Mouse (Mus musculus) urinary bladder, postnatal 4 days (tissue): ENCODE measurements around the gene Tmem145.
"Not testable (repeated sequence)": the region's sequence is repeated elsewhere in the genome, so short reads cannot be mapped to it uniquely, and the experiment has no call there.

Experiments
- DNase-seq, 2 experiments: peaks; one replicate each; pipeline ENCODE4 v3.0.0; 2021 to 2022; ENCODE audit warnings: low spot score in 2 of 2

The Tmem145 gene

DNA sequence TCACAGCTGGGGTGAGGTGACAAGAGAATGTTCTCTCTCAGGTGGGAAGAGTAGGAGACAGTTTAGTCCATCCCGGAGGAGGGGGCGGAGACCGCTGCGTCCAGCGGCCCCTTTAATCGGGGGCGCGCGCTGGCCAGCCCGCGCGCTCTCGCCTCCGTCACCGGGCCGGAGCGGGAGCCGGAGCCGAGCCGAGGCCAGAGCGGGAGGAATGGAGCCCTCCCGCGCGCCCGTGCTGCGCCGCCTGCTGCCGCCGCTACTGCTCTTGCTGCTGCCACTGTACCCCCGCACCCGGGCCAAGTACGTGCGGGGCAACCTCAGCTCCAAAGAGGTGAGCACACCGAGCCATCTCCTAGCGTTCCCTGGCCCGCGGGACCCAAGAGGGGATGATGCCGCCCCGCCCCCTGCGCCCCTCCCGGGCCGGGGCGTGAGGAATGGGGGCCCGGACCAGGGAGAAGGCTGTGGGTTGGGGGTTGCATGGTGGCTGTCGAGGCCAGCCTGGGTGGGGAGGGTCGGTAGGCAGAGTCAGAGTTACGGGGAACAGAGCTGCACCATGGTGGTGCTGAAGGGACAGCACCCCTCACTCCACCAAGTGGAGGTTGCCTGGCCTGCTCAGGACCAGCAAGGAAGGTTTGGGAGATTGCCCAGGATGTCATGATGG, at the start of gene Tmem145:
Tmem145 (plus strand) TSS at position 151 of the 658 bp plus-strand sequence.
- DNase-seq, result peak in 1 of 2 experiments; percentile 28

DNA sequence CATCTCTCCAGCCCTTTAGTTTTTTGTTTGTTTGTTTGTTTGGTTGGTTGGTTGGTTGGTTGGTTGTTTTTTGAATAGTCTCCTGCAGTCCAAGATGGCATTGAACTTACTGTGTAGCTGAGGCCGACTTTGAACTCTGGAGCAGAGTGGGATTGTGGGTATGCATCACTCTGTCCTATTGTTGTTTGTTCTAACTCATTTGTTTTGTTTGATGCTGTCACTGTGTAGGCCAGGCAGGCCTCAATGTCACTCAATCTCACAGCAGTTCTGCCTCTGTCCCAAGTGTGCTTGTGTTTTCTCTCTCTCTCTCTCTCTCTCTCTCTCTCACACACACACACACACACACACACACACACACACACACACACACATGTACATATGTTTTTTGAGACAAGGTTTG, 44.0 kb upstream of the Tmem145 start:
- no peak for DNase-seq

DNA sequence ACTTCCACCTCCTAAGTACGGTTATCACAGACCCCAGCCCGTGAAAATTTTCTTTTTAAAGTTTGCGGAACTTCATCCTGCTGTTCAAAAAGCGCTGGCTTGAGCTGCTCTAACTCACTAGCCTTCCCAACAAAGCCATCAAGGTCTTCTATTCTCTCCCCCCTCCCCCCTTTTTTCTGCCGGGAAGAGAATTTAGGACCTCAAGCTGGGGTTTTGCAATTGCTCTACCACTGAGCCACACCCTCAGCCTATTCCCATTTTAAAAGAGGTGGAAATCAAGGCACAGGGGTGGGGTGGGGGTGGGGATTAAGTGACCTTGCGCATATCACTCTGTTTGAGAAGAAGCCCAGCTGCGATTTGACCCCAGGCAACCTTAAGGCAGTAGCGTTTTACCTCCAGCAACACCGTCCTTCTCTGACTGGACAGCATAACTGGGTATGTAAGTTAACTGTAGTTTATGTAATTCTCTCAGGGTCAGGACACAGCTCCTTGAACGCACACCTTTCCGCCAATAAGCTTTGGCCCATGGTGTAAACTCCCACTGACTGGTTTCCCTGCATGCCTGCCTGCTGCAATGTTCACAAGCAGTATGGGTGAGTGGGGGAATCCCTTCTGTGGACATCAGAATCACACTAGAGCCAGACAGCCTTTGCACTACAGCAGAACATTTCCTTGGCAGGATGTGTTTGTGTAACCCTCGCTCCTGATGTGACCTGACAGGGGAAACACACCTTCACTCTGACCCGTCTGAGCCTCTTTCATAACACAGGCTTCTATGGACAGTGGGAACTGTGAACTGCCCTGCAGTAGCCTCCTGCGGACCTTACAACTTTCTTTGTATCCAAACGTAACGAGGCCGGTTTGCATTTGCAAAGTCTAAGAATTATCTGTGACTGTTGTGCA, 41.7 kb upstream of the Tmem145 start:
- DNase-seq, result no peak

DNA sequence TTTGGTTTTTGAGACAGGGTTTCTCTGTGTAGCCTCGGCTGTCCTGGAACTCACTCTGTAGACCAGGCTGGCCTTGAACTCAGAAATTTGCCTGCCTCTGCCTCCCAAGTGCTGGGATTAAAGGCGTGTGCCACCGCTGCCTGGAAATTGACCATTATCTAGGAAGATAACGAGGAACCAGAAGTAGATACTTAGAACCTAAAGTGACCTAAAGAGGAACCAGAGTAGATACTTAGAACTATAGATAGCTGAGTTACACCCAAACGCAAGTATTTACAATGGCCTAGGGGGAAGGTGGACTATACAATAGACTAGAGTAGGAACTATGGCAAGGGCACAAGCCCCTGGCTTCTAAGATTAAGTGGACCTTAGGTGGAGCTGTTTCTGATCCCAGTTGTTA, 40.2 kb upstream of the Tmem145 start:
- not testable (repeated sequence) for DNase-seq

DNA sequence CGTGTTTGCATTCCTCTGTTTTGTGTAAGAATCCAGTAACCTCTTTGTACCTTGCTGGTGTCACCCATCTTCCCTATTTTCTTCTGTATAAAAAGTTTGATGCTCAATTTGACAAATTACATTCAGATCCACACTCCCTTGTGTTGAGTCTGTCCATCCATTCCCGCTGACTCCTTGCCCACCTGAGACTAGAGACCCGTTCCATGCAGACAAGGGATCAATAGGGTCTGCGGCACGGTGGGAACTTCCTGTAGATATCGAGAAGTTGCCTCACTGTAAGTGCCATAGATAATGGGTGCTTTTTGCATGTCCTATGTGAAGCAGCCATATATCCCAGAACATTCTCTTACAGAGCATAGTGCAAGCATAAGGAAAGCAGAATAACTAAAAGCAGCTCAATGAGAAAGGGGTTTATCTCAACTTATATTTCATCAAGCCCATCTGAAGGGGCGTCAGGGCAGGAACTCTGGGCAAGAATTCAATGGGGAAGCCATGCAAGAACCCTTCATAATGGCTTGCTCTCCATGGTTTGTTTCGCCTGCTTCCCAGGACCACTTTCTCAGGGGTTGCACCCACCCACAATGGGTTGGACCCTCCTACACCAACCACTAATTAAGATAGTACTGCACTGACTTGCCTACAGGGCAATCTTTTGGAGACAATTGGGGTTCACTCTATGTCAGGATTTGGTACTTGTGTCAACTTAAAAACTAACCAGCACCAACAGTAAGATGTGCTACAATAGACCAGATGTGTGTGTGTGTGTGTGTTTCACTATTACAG, 39.5 kb upstream of the Tmem145 start:
- DNase-seq, result no peak

DNA sequence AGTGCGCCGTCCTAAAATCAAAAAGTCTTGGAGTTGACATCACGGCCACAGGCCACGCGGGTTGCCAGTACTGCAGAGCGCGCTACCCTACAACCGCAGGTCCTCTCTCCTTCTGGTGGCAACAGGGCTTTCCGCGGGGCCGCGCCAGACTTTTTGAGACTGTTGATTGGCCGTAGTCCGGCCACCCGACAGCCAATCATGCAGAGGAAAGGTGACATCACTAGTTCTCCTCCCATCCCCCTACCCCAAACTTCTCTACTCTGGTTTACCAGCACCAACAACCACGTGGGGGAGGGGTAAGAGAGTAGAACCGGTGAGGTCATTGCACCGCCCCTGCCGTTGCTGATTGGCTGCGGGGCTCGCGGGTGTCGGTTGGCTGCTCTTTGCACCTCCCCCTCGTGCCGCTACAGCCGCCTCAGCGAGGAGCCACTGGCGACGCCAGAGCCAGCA, 38.6 kb upstream of the Tmem145 start, which contains the start of gene Cic:
Cic (plus strand) TSS at position 404 of the 450 bp plus-strand sequence.
- peak; percentile 98 for DNase-seq

DNA sequence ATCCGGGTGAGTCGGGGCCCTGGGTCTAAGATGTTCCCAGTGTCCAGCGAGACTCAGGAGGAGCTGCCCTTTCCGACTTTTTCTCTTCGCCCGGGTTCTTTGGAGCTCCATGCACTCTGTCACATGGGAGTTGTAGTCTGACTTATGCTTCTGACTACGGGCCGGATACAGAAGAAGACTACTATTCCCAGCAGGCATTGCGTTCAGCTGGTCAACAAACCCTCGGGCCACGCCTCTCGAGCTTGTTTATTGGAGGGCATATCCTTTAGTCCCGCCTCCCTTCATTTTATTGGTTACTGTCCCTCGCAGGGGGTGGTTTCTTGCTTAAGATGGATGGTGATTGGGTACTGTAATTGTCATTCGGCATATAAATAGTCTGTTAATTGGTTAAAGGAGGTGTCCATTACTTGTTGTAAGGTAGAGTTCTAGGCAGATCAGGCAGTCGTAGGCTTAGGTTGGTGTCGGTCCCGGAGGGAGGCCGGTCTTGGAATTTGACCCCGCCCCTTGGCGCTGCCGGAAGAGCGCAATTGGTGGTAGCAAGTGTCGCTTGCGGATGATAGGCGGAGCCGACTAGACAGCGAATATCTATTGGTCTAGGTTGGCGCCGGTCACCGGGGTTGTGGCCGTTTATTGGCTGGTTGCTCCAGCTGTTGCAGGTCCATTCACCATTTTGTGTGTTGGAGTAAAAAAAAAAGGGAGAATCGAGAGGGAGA, 38.0 kb upstream of the Tmem145 start:
- peak; percentile 99 to 100 for DNase-seq

DNA sequence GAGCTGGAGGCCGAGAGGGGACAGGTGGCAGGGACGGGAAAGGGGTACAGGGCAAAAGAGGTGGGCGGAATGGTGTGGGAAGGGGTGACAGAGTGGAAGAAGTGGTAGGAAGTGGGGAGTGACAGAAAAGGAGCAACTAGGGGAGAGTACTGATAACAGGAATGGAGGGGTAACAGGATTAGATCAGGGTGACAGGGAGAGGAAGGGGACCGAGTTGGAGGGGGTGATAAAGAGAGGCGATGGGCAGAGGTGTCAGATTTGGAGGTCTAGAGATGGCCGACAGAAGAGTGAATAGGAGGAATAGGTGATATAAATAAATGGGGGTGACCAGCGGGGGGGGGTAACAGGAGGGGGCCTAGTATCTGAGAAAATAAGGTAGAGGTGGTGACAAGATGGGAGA, 37.3 kb upstream of the Tmem145 start:
- DNase-seq, result no peak

DNA sequence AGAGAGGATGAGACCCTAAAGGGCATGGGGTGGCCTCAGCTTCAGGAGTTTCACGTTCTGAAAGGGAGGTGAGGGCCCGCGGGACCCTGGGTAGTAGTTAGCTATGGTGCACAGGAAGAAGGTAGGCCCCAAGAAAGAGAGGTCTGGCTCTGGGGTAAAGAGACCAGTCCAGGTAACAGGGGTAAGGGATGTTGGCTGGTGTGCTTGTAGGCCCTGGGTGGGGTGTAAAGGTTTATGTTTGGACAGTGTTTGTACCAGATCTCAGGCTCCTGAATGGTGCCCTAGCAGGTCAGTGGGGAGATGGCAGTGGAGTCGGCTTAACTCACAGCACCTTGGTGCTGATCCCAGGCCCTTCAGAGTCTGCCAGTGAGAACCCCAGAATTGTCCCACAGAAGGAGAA, 36.9 kb upstream of the Tmem145 start:
- DNase-seq, result no peak

DNA sequence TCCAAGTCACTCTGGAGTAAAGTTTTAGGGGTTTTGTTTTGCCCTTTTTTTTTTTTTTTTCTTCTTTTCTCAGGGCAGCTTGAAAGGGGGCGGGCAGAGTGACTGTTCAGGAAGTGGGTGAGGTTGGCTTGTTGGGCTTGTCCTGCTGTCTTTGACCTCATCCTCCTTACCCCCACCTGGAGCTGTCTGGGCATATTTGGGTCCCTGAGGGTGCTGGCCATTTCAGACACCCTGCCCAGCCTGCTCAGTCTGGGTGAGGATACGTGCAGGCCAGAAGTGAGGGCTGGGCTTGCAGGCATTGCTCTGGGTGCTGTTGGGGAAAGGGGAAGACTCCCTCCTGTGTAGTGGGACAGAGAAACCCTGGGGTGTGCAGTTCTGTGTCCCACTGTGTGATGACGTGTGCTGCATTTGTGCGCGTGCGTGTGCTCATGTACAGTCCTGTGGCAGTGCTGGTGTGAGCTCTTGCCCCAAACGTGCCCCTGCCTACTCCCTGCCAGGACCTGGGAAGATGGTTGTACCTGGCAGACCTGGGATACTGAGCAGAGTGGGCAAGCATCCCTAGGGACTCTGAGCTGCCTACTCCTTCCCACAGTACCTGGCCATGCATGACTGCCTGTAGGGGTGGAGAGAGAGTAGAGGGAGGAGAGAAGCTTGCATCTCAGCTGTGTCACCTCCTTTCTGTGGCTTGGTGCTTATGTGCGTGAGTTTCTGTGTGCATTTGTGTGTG, 36.2 kb upstream of the Tmem145 start:
- DNase-seq, result no peak

DNA sequence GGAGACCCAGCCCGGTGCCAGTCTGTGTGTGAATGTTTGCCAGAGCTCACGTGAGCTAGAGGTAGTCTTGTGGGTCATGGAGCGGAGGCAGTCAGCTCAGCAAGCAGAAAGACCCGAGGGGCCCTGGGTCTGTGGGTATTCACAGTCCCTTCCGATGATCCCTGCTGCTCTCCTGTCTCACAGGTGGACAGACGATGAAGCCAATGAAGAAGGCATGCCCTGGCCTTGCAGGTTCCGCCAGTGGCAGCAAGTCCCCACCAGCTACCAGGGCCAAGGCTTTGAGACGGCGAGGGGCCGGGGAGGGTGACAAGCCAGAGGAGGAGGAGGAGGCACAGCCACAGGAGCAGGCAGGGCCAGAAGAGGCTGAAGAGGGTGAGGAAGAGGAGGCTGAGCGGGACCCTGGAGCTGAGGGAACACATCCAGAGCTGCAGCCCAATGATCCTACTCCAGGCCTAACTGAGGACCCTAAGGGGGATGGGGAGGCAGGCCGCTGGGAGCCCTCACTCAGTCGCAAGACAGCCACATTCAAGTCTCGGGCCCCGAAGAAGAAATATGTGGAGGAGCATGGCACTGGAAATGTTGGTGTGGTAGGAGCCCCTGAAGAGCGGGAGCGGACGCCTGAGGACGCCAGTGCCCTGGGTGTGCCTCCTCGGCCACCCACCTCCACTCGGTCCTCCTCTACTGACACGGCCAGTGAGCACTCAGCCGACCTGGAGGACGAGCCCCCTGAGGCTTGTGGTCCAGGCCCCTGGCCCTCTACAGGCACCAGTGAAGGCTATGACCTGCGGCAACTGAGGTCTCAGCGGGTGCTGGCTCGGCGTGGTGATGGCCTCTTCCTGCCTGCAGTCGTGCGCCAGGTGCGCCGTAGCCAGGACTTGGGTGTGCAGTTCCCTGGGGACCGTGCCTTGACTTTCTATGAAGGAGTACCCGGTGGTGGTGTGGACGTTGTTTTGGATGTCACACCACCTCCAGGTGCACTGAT, 35.0 kb upstream of the Tmem145 start:
- DNase-seq, result no peak

DNA sequence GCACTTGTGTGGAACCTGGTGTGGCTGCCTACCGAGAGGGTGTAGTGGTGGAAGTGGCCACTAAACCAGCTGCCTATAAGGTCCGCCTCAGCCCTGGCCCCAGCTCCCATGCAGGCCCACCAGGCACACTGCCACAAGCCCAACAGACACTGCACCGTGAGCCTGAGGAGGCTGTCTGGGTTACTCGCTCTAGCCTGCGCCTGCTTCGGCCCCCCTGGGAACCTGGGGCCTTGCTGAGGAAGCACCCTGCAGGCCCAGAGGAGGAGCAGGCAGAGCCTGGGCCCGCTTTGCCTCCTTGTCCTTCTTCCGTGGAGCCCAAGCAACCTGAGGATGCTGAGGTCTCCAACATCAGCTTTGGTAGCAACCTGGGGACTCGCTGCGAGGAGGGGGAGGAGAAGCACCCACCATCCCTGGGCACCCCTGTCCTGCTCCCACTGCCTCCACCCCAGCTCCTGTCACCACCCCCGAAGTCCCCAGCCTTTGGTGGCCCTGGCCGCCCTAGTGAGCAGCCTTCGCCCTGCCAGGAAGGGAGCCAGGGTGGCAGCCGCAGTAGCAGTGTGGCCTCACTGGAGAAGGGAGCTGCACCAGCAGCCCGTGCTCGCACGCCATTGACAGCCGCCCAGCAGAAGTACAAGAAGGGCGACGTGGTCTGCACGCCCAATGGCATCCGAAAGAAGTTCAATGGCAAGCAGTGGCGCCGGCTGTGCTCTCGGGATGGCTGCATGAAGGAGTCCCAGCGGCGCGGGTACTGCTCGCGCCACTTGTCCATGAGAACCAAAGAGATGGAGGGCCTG, 34.1 kb upstream of the Tmem145 start:
- DNase-seq, result peak in 1 of 2 experiments; percentile 19

DNA sequence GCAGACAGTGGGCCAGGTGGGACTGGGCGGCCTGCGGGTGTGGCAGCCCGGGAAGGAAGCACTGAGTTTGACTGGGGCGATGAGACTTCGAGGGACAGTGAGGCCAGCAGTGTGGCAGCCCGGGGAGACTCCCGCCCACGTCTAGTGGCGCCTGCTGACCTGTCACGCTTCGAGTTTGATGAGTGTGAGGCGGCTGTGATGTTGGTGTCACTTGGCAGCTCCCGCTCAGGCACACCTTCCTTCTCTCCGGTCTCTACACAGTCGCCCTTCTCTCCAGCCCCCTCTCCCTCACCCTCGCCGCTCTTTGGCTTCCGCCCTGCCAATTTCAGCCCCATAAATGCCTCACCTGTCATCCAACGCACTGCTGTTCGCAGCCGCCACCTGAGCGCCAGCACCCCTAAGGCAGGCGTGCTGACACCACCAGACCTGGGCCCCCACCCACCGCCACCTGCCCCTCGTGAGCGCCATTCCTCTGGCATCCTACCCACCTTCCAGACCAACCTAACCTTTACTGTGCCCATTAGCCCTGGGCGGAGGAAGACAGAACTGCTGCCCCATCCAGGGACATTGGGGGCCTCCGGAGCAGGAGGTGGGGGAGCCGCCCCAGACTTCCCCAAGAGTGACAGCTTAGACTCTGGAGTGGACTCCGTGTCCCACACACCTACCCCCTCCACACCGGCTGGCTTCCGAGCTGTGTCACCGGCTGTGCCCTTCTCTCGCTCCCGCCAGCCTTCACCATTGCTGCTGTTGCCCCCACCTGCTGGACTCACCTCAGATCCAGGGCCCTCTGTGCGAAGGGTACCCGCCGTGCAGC, 33.3 kb upstream of the Tmem145 start:
- peak in 1 of 2 experiments; percentile 18 for DNase-seq

DNA sequence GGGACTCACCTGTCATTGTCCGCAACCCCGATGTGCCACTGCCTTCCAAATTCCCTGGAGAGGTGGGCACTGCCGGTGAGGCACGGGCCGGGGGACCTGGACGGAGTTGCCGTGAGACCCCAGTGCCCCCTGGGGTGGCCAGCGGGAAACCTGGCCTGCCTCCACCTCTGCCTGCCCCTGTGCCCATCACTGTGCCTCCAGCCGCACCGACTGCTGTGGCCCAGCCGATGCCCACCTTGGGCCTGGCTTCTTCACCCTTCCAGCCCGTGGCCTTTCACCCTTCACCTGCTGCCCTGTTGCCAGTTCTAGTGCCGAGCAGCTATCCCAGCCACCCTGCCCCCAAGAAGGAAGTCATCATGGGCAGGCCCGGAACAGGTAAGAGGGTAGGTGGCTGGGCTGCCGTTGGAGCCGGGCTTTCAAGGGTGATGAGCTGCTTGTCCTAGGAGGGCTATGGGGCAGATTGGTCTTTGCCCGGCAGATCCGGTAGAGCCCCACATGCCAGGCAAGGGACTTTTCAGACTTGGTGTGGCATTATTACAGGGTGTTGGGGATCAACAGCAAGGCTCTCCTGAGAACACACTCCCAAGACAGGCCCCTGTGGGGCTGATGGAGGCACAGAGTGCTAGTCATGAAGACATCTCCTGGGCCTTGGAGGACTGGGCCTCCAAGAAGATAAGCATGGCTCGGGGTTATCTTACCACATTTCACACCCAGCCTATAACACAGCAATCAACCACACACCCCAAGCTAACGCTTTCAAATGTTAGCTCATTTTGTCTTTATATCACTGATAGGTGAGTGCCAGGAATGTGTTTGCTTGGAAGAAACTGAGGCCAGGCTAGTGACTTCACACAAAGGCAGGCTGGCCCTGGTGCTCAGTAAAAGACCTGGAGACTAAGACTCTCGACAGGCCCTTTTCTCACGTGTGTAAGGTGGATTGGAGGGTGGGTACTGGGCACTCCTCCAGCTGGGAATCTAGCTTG, 32.4 kb upstream of the Tmem145 start:
- DNase-seq, result peak in 1 of 2 experiments; percentile 18

DNA sequence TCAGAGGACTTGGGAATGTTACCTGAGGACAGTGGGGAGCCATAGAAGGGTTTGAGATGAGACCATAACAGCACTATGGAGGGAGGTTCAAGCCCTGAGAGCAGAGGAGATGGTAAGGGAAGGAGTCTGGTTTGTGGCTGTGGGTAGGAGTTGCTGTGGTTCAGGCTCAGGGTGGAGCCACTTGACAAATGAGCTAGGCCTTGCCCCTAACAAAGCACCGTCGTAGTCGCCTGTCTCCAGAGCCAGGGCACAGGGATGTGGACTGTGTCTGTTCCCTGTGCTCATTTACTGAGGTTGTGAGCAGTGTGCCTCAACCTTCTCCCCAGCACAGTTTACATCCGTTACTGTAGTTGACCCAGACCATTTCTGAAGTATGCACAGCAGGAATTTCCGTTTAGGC, 31.3 kb upstream of the Tmem145 start:
- no peak for DNase-seq

DNA sequence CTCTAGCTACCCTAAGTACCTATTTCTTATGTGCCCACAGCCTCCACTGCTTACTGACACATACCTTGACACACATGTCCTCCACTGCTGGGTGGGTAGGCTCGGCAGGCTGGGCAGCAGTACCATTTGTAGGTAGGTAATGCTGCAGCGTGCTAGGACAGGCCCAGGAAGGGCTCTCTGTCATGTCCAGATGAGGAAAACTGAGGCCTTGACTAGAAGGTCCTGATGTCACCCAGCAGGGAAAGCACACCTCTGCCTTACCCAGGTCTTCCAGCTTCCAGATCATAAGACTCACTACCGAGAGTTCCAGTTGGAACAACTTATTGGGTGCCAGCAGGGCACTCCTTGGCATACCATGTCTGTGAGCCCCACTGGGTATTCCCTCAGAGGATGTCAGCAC, 30.9 kb upstream of the Tmem145 start:
- DNase-seq, result no peak
